Mouse (Mus musculus) layer of hippocampus, postnatal 14 days (tissue): ENCODE results near the gene Fra10ac1. TPM values are rescaled to one million over a fixed set of nuclear protein-coding genes. Genes with fewer than 3 reads are reported as not detected.

Experiments
- DNase-seq, 2 experiments: peaks; one replicate each; pipeline ENCODE4 v3.0.0; 2021 to 2022; ENCODE audit warnings: low spot score in 2 of 2, mixed read lengths in 1 of 2
- total RNA-seq, 2 experiments: library from RNA; stranded (reverse); gene quantifications; 2 replicates each; pipeline ENCODE4 v1.2.3; 2021

Gene Fra10ac1
- total RNA-seq, 2 experiments from 2014 or later = 16.4 to 18.1 TPM

GRCm38 (mm10) chr19:38236526-38236925 lies 12.6 kb upstream of the Fra10ac1 start:
- no peak for DNase-seq

- DNase-seq = no peak
These were observed 8.6 kb upstream of the Fra10ac1 start for GRCm38 (mm10) chr19:38232516-38232915.

DNA sequence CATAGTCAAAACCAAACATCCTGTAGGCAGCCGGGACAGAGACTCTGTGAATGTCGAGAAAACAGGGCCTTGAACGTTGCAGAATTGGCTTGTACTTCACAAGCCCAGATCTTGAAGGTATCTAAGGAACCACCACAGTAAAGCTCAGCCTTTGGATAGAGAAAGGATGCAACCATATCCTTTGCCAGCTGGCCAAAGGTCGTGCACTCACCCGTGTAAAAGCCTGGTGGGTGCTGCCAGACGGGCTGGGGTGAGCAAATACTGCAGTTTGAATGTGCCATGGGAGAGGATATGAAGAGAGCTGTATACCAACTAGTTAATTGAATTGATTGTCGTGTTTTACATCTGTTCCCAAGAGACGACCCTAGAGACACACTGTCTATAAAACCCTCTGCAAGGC lies 8.1 kb upstream of the Fra10ac1 start:
- no peak for DNase-seq

- no peak for DNase-seq
These were observed 4.7 kb upstream of the Fra10ac1 start for GRCm38 (mm10) chr19:38228699-38229098.

DNA sequence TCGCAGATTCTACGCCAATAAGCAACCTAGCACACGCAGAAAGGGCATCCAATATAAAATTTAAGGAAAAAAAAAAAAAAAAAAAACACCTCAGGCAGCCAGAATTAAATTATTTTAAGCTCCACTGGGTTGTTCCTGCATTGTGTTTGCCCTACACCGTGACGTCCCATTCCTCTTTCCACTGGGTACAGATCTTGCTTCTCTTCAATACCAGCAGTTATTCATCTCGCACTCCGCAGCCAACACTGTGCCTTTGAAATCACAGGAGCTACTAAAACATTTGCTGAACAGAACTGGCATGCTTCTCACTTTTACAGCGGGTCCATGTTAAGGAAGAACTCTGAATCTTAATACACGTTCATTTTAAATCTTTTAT lies 717 bp upstream of the Fra10ac1 start:
- peak in 1 of 2 experiments; percentile 78 for DNase-seq

- DNase-seq = no peak
These were observed 526 bp downstream of the Fra10ac1 start for GRCm38 (mm10) chr19:38223356-38223904.

DNA sequence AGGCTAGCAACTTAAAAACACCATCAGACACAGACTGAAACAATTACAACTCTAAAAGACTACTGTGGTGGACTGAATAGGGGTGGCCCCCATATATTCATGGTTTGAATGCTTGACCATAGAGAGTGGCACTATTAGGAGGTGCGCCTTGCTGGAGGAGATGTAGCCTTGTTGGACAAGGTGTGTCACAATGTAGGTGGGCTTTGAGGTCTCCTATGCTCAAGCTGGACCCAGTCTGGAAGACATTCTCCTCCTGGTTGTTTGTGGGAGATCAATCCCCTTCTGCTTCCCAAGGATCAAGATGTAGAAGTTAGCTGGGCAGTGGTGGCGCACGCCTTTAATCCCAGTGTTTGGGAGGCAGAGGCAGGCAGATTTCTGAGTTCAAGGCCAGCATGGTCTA lies 6.3 kb downstream of the Fra10ac1 start:
- no peak for DNase-seq

DNA sequence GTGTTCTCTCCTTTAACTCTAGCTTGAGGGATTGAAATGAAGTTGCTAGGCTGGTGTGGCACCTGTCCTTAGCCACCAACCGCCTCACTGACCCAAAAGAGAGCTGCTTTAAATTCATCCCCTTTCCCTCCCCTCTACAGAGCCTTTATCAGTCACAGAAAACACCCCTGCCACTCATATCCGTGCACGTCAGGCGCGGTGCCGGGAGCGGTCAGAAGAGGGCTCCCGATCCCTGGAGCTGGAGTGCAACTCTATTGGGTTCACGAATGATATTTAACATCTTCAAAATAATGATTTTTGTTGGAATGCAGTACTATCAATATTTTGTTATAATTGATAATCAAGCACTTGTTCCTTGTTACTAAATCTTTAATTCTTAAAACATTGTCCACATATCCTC lies 17.3 kb downstream of the Fra10ac1 start:
- peak in 1 of 2 experiments; percentile 44 for DNase-seq

DNA sequence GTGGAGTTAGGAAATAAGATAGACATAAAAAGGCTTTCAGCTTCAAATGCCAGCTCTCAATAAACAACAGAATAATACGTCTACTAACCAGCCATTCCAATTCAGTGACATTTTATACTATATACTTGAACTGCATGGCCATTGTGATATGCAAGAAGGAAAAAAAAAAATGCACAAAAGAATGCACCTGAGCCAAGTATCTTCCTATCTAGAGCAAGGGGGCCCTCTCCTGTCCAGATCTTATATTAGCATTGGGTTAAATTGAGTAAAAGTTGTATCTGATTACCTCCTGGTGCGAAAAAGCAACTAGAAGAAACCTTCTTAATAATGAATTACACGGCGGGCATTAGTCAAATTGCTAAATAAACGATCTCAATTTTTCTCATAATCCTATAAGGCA lies 25.2 kb downstream of the Fra10ac1 start:
- peak in 1 of 2 experiments; percentile 29 for DNase-seq

DNA sequence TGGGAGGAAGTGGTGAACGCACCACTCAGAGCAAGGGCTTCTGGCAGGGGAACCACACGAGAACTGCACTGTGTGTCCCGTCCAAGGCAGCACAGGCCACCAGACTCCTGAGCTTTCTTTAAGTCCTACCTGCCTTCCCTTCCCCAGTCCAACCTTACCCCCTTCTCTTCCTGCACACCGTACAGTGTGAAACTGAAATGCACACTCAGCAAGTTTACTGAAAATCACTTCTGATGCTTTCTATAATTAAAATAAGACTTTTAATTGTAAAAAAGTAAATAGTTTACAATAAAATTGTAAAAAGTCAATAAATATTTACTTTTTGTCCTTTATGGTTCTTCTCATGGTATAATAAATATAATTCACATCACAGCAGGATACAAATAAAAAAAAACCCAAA lies 28.7 kb downstream of the Fra10ac1 start:
- DNase-seq = no peak

DNA sequence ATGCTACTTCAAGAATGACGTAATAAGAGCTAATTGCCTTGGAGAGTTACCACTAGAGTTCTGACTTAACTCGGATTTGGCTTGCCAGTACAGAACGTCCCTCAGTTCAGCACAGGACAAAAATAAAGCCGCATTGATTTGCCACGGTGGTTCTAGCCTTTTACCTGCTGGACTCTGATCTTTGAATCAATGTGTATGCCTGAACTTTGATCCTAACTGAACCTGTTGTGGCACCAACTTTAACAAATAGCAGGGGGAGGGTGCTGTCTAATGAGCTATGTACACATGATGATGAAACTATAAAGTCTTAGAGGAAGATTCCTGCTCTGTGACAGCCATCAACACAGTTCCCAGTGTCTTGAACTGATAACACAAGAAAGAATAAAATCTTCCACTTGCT lies 32.5 kb downstream of the Fra10ac1 start:
- DNase-seq = no peak

- no peak for DNase-seq
These were observed 33.4 kb downstream of the Fra10ac1 start for GRCm38 (mm10) chr19:38190606-38191005.

DNA sequence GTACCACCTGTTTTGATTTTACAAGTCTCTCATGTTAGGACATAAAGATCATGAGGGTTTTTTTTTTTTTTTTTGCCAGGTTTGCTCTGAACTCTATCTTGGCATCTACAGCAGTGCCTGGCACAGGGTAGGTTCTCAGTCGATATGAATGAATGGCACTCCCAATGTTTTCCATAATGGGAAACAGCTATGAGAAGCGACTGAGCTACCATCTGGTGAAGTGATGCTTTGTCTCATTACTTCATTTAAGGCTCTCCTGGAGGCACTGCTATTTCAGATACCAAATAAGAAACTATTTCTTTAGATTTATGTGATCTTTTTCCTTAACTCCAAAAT lies 36.6 kb downstream of the Fra10ac1 start:
- DNase-seq = peak in 1 of 2 experiments; percentile 15

GRCm38 (mm10) chr19:38186631-38187344 lies 37.2 kb downstream of the Fra10ac1 start:
- no peak for DNase-seq

GRCm38 (mm10) chr19:38179675-38180074 lies 44.3 kb downstream of the Fra10ac1 start:
- no peak for DNase-seq

GRCm38 (mm10) chr19:38164633-38165032 lies 59.3 kb downstream of the Fra10ac1 start:
- DNase-seq = no peak

DNA sequence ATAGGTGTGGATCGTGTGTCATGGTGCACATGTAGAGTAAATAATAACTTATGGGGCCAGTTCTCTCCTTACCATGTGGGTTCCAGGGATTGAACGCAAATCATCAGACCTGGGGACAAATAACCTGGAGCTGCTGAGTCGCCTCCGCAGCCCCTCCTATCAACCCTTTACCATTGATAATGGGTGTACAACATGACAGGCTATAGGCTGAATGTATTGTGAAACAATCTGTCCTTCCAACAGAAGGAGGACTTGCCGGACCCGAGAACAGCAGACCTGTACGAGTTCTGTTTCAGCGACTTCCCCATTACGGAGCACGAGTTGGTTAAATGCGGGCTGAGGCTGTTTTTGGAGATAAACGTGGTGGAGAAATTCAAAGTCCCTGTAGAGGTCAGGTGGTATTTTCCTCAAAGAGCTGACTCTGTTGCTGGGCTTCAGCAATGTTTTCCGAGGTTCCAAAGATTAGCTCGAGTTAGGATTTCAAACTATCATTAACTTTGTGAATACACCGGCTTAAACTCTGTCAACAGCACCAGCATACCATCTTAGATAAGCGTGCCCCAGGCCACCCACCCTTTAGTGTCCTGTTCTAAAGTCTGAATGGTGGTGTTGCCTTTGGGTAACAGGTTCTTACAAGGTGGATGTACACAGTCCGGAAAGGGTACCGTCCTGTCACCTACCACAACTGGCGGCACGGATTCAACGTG lies 62.2 kb downstream of the Fra10ac1 start:
- DNase-seq = no peak

GRCm38 (mm10) chr19:38156243-38156642 lies 67.7 kb downstream of the Fra10ac1 start:
- no peak for DNase-seq

DNA sequence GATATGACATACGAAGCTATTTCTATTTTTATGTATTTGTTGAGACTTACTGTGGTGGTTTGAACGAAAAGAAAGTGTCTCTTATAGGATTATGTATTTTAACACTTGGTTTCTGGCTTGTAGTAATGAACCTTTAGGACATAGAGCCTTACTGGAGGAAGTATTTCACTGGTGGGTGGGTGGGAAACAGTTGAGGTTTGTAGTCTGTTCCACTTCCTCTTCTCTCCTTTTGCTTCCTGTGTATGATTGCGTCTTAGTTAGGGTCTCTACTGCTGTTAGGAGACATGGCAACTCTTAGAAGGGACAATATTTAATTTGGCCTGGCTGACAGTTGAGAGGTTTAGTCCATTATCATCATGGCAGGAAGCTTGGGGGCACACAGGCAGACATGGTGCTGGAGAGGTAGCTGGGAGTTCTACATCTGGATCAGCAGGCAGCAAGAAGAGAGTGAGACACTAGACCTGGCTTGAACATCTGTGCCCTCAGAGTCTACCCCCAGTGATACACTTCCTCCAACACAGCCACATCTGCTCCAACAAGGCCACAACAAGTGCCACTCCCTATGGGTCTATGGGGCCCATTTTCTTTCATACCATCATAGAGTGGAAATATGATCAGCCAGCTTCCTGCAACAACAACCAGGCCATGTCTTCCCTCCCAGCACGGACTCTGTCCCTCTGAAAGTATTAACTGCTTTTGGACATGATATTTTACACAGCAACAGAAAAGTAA lies 80.2 kb downstream of the Fra10ac1 start:
- DNase-seq = no peak
